Mouse (Mus musculus): ENCODE measurements around the gene Tm9sf4.
A peak's percentile ranks its signal among the peaks of the same experiment; 100 is the strongest.

Tm9sf4 gene

GRCm38 (mm10) chr2:153160133-153160532, 970 bp upstream of the Tm9sf4 start:
- DNase-seq (ENCODE audit: low spot score), result no peak

- no peak for DNase-seq (ENCODE audit: low spot score)
Measured at GRCm38 (mm10) chr2:153161684-153162080, 579 bp downstream of the Tm9sf4 start.

- DNase-seq (ENCODE audit: low spot score), result no peak
Measured at GRCm38 (mm10) chr2:153167136-153167535, 6.0 kb downstream of the Tm9sf4 start.

- DNase-seq (ENCODE audit: low spot score), result peak; percentile 43
Measured at GRCm38 (mm10) chr2:153168134-153168820, 7.2 kb downstream of the Tm9sf4 start.

GRCm38 (mm10) chr2:153170490-153171224, 9.6 kb downstream of the Tm9sf4 start:
- no peak for DNase-seq (ENCODE audit: low spot score)

- DNase-seq (ENCODE audit: low spot score), result no peak
Measured at GRCm38 (mm10) chr2:153171966-153172365, 10.9 kb downstream of the Tm9sf4 start.

GRCm38 (mm10) chr2:153175995-153176570, 15.0 kb downstream of the Tm9sf4 start:
- DNase-seq (ENCODE audit: low spot score), result no peak

GRCm38 (mm10) chr2:153177188-153177587, 16.1 kb downstream of the Tm9sf4 start:
- DNase-seq (ENCODE audit: low spot score), result no peak

GRCm38 (mm10) chr2:153179126-153179860, 18.2 kb downstream of the Tm9sf4 start:
- no peak for DNase-seq (ENCODE audit: low spot score)

- no peak for DNase-seq (ENCODE audit: low spot score)
Measured at GRCm38 (mm10) chr2:153179961-153180360, 18.9 kb downstream of the Tm9sf4 start.

GRCm38 (mm10) chr2:153186176-153186591, 25.1 kb downstream of the Tm9sf4 start:
- DNase-seq (ENCODE audit: low spot score), result no peak

GRCm38 (mm10) chr2:153187848-153188247, 26.7 kb downstream of the Tm9sf4 start:
- no peak for DNase-seq (ENCODE audit: low spot score)

- no peak for DNase-seq (ENCODE audit: low spot score)
Measured at GRCm38 (mm10) chr2:153191242-153191641, 30.1 kb downstream of the Tm9sf4 start.

- DNase-seq (ENCODE audit: low spot score), result no peak
Measured at GRCm38 (mm10) chr2:153194255-153194654, 33.2 kb downstream of the Tm9sf4 start.

- DNase-seq (ENCODE audit: low spot score), result no peak
Measured at GRCm38 (mm10) chr2:153198485-153198884, 37.4 kb downstream of the Tm9sf4 start.

- DNase-seq (ENCODE audit: low spot score), result no peak
Measured at GRCm38 (mm10) chr2:153199114-153199513, 38.0 kb downstream of the Tm9sf4 start.

- DNase-seq (ENCODE audit: low spot score), result no peak
Measured at GRCm38 (mm10) chr2:153202766-153203165, 41.7 kb downstream of the Tm9sf4 start.

GRCm38 (mm10) chr2:153208149-153208548, 47.0 kb downstream of the Tm9sf4 start:
- DNase-seq (ENCODE audit: low spot score), result no peak

- no peak for DNase-seq (ENCODE audit: low spot score)
Measured at GRCm38 (mm10) chr2:153209286-153209685, 48.2 kb downstream of the Tm9sf4 start.

GRCm38 (mm10) chr2:153211451-153211850, 50.3 kb downstream of the Tm9sf4 start:
- no peak for DNase-seq (ENCODE audit: low spot score)

- DNase-seq (ENCODE audit: low spot score), result no peak
Measured at GRCm38 (mm10) chr2:153213351-153213750, 52.2 kb downstream of the Tm9sf4 start.

GRCm38 (mm10) chr2:153214771-153215259, 53.7 kb downstream of the Tm9sf4 start:
- DNase-seq (ENCODE audit: low spot score), result no peak

Data from retina, embryonic 14.5 days (tissue).